Mouse (Mus musculus) bone marrow, adult 2 months (tissue): ENCODE data around the gene Fam90a1a.

Experiments
- CTCF ChIP-seq: fragments of 200-500 bp; IDR thresholded peaks from 2 replicates; pipeline ENCODE4 v1.5.1; 2011; ENCODE audit warnings: low read length, control low read depth; ENCODE audit not compliant: control insufficient read depth, insufficient read depth
- POLR2A ChIP-seq: fragments of 200-500 bp; IDR thresholded peaks from 2 replicates; pipeline ENCODE4 v1.6.1; 2011; ENCODE audit warnings: low read depth, mild to moderate bottlenecking, control low read depth, low read length, borderline replicate concordance; ENCODE audit not compliant: control insufficient read depth

DNA sequence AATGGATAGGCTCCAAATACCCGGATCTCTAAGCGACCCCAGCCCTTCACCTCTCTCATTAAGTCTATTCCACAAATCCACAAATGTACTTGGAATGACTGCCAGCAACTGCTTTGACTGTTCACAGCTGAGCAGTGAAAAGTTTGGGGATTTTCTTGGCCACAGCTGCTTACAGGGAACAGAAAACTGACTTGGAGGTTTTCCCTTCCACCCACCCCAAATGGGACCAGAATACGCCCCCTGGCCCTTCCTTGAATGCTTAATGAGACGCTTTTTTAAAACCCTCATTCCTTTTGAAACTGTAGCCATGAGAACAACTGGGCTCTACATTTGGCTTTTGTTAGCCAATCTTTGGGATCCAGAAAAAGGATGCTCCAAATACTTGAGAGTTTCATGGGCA, 19.7 kb downstream of the Fam90a1a start:
- no peak for TF ChIP-seq POLR2A
- TF ChIP-seq CTCF, result no peak
